Mouse (Mus musculus) regulatory T cell (primary cell): ENCODE results near the gene Slc45a2.

Experiments
- in situ Hi-C: fragments of 300-600 bp; cut with MboI, MseI; formaldehyde crosslinking; loops from one replicate; pipeline ENCODE4 v1.15.1; 2025; ENCODE audit warnings: high pct_unique_total_duplicates

Gene Slc45a2

DNA sequence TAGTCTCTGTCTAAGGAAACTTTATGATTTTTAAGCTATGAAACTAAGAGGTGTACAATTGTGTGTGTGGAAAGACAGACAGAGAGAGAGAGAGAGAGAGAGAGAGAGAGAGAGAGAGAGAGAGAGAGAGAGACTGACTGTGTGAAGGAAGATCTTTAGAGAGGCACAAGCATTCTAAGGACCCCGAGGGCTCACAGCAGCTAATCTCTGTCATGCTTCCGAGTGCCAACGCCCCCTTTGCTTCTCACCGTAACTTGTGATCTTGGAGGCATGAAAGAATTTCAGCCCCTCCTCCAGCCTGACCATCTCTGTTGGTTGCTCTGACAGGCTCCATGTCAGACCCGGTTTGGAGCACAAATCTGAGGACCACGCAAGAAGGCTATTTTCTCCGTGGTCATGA, at the start of gene Slc45a2:
Gene Slc45a2 (plus strand): TSS at position 301 of the 400 bp plus-strand sequence.
- in situ Hi-C loops = no loop called here

DNA sequence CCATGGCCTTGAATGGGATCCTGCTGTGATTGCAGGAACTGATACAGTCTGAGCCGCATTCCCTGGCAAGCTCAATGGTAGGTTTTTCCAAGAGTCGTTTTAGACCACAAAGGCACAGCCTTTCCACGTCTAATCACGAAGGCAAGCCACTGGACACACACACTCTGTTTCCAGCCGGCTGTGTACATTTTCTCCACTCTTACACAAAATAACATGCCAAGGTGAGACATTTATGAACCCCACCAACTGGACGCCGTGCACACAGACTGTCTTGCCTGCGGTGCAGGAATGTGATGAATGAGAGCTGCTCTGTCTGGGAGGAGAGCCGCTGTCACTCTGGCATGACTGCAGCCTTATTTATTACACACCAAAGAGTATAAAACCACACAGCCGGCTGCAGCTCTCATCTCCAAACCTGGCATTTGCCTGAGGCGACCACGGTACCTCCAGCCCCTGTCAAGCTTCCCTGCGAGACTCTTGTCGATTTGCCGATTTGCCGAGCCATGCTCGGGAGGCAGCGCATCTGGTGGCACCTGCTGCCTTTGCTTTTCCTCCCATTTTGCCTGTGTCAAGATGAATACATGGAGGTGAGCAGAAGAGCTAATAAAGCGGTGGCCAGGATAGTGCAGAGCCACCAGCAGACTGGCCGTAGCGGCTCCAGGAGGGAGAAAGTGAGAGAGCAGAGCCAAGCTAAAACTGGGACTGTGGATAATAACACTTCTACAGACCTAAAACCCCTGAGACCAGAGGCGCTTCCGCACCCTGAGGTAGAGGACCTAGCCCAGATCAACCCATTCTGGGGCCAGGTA, 48.4 kb upstream of the Slc45a2 start, which contains the start of gene C1qtnf3:
Gene C1qtnf3 (plus strand): TSS at position 382 of the 809 bp plus-strand sequence.
- in situ Hi-C loops = no loop called here

DNA sequence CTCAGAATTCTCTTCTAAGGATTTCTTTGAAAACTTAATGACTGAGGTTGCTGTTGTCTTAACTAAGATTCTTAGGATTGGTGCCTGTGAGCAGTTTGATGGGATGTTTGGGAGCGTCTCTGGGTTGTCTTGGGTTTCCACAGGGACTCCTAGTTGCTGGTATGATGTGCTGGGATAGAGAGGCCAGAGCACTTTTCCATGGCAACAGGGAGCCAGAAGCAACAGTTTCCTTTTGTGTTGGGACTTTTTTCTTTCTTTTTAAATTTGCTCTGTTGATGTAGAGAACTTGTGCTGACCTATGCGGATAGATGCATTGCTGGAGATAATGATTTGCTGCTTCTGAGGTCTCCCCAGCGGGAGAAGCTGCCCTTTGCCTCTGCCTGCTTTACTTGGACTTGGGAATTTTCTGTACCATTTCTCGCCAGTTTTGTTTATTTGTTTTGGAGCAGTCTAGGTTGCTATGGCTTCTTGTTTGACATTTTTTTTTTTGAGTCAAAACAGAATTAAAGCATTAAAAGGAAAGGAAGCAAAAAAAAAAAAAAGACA, 47.7 kb upstream of the Slc45a2 start:
- in situ Hi-C loops = no loop called here

- in situ Hi-C loops = no loop called here
These were observed 47.1 kb upstream of the Slc45a2 start for GRCm38 (mm10) chr15:10953465-10953864.

- in situ Hi-C loops = no loop called here
These were observed 46.0 kb upstream of the Slc45a2 start for GRCm38 (mm10) chr15:10954381-10955016.

- in situ Hi-C loops = no loop called here
These were observed 45.4 kb upstream of the Slc45a2 start for GRCm38 (mm10) chr15:10955156-10955555.

GRCm38 (mm10) chr15:10956706-10957105, 43.8 kb upstream of the Slc45a2 start:
- in situ Hi-C loops = no loop called here

- in situ Hi-C loops = no loop called here
These were observed 41.1 kb upstream of the Slc45a2 start for GRCm38 (mm10) chr15:10959277-10960026.

DNA sequence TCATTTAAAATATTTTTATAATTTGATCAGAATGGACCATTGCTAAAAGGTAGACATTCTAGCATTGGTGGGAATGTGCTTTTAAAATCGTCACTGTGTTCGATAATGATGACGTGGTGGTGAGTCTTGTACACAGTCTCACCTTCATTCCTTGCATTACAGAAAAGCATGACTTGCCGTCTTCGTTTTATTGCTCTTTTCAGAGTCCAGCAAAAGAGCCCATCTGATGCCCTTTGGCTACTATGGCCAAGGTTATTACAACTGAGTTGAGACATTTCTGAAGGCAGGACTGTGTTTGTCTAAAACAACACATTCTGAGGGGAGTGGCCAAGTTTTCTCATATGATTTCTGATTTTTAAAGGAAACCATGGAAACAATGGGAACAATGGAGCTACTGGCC, 40.3 kb upstream of the Slc45a2 start:
- in situ Hi-C loops = no loop called here

DNA sequence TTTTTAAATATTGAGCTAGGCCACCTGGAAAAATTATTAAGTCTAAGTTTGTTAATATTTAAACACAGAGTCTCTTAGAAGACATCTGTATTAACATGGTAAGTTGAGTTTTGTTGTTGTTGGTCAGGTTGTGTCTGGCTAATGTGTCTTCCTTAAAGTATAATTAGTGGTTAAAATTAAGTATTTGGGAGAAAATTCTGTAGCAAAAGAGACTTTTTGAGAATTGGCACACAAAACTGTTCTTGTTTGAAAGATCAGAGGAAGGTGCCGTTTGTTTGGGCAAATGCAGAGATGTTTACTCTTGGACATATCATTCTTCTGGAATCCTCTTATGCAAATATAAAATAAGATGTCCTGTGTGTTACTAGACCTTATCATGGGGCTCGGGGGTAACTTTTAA, 37.9 kb upstream of the Slc45a2 start:
- in situ Hi-C loops = no loop called here

DNA sequence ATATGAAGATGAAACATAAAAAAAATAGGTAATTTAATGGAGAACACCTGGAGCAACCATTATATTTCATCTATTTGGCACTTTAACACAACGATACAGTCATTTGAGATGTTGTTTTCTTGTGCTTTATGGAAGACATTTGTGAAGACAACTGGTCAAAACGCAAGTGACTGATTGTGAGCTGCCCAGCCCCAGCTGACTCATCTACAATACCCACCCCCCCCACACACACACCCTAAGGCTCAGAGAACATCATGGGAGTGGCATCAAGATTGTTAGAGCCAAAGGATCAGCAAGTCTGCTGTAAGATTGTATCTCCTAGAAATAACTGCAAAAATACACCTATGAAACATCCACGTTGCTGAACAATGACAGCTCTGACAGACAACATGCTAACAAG, 31.1 kb upstream of the Slc45a2 start:
- in situ Hi-C loops = no loop called here

- in situ Hi-C loops = no loop called here
These were observed 29.7 kb upstream of the Slc45a2 start for GRCm38 (mm10) chr15:10970777-10971176.

DNA sequence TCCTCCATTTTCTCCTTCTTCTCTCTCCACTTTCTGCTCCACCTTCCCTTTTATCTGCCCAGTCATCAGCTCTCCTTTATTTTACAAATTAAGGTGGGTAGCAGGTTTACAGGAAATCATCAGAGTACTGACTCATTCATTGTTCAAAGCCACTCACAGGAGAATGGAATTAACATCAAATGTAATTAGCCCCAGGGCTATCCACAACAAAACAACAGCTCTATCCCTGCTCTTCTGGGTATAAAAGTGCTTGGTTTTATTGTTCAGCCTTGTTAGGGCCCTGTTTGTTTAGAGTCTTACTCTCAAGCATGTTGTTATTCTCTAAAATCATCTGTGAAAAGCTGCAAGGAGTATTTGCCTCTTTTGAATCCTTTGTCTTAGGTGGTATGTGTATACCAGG, 23.4 kb upstream of the Slc45a2 start:
- in situ Hi-C loops = no loop called here

GRCm38 (mm10) chr15:10980712-10981111, 19.8 kb upstream of the Slc45a2 start:
- in situ Hi-C loops = loop anchor here (10.0 kb wide), 1 partner anchor 486 kb away; no protein-coding TSS in a partner anchor

GRCm38 (mm10) chr15:10981377-10982063, 19.0 kb upstream of the Slc45a2 start, which contains the start of gene Amacr:
Gene Amacr, plus strand, starts transcription at chr15:10981756.
- in situ Hi-C loops = loop anchor here (10.0 kb wide), 1 partner anchor 487 kb away; no protein-coding TSS in a partner anchor

DNA sequence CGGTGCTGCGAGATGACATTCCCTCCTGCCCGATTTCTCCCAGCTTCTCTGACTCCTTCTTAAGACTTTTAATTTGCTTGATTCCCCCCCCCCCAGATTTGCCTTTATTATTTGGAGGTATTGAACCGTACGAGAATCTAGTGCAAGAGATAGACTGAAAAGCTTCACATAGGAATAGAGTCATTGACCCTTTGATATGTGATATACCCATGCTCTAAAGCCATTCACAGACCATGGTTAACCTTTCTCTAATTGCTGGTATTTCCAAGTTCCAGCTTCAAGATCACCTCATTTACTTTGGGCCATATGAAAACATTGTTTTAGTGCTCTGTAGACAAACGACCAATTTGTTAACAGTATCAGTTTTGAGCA, 18.5 kb upstream of the Slc45a2 start:
- in situ Hi-C loops = loop anchor here (10.0 kb wide), 1 partner anchor 487 kb away; no protein-coding TSS in a partner anchor

- in situ Hi-C loops = loop anchor here (10.0 kb wide), 1 partner anchor 491 kb away; no protein-coding TSS in a partner anchor
These were observed 14.8 kb upstream of the Slc45a2 start for GRCm38 (mm10) chr15:10985756-10986155.

DNA sequence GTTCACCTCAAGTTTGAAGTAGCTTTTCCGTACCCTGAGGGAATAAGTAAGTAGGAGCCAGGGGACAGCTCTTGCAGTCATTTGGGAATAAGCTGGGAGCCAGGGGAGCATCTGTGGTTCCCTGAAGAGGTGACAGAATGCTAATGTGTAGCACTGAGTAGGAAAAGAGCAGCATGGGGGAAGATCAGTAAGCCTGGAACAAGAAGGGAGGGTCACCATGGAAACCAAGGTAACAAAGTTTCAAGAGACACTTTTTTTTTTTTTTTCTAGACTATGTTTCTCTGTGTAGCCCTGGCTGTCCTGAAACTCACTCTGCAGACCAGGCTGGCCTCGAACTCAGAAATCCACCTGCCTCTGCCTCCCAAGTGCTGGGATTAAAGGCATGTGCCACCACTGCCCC, 14.0 kb upstream of the Slc45a2 start:
- in situ Hi-C loops = loop anchor here (10.0 kb wide), 1 partner anchor 492 kb away; no protein-coding TSS in a partner anchor

GRCm38 (mm10) chr15:10990411-10990810, 10.1 kb upstream of the Slc45a2 start:
- in situ Hi-C loops = no loop called here

GRCm38 (mm10) chr15:10991566-10991965, 9.0 kb upstream of the Slc45a2 start:
- in situ Hi-C loops = no loop called here

GRCm38 (mm10) chr15:10999832-11000231, 689 bp upstream of the Slc45a2 start:
- in situ Hi-C loops = no loop called here
